Mouse (Mus musculus) neural tube, embryonic 10.5 days (tissue): Measurements from ENCODE around the gene Stmn1.

Experiments
- DNase-seq: peaks from one replicate; pipeline ENCODE4 v3.0.0-alpha.2; 2017; ENCODE audit warnings: low spot score; ENCODE audit errors: extremely low spot score

Stmn1 gene

GRCm38 (mm10) chr4:134468215-134468575 lies at the start of gene Stmn1:
TSS of gene Stmn1 (plus strand) at chr4:134468320.
- DNase-seq = peak; percentile 97

GRCm38 (mm10) chr4:134421971-134422370 lies 46.1 kb upstream of the Stmn1 start:
- no peak for DNase-seq

GRCm38 (mm10) chr4:134423949-134424348 lies 44.2 kb upstream of the Stmn1 start:
- DNase-seq = no peak

- DNase-seq = no peak
Measured at GRCm38 (mm10) chr4:134425088-134425487, 43.0 kb upstream of the Stmn1 start.

GRCm38 (mm10) chr4:134430381-134431004 lies 37.6 kb upstream of the Stmn1 start:
- peak; percentile 78 for DNase-seq

- no peak for DNase-seq
Measured at GRCm38 (mm10) chr4:134432686-134433360, 35.3 kb upstream of the Stmn1 start.

- no peak for DNase-seq
Measured at GRCm38 (mm10) chr4:134436185-134436584, 31.9 kb upstream of the Stmn1 start.

GRCm38 (mm10) chr4:134436659-134437058 lies 31.5 kb upstream of the Stmn1 start:
- DNase-seq = no peak

GRCm38 (mm10) chr4:134439119-134439518 lies 29.0 kb upstream of the Stmn1 start:
- no peak for DNase-seq

GRCm38 (mm10) chr4:134439919-134440318 lies 28.2 kb upstream of the Stmn1 start:
- DNase-seq = no peak

GRCm38 (mm10) chr4:134442216-134442615 lies 25.9 kb upstream of the Stmn1 start:
- no peak for DNase-seq

GRCm38 (mm10) chr4:134443589-134443988 lies 24.5 kb upstream of the Stmn1 start:
- no peak for DNase-seq

- DNase-seq = no peak
Measured at GRCm38 (mm10) chr4:134444949-134445348, 23.2 kb upstream of the Stmn1 start.

GRCm38 (mm10) chr4:134445489-134445888 lies 22.6 kb upstream of the Stmn1 start:
- no peak for DNase-seq

- DNase-seq = no peak
Measured at GRCm38 (mm10) chr4:134447966-134448365, 20.2 kb upstream of the Stmn1 start.

GRCm38 (mm10) chr4:134449595-134450391 lies 18.3 kb upstream of the Stmn1 start:
- peak; percentile 52 for DNase-seq

GRCm38 (mm10) chr4:134450392-134451195 lies 17.5 kb upstream of the Stmn1 start:
- DNase-seq = no peak

- no peak for DNase-seq
Measured at GRCm38 (mm10) chr4:134451484-134451883, 16.6 kb upstream of the Stmn1 start.

GRCm38 (mm10) chr4:134453619-134454400 lies 14.3 kb upstream of the Stmn1 start:
- no peak for DNase-seq

- DNase-seq = no peak
Measured at GRCm38 (mm10) chr4:134455310-134455709, 12.8 kb upstream of the Stmn1 start.
